Mouse (Mus musculus) embryonic facial prominence, embryonic 15.5 days (tissue): ENCODE results near the gene Omp. TPM values are rescaled to one million over a fixed set of nuclear protein-coding genes. Genes with fewer than 3 reads are reported as not detected.

Experiments used
- ATAC-seq: fragments of 200-750 bp; cut with Nextera tagmentation; 2 replicates; pipeline ENCODE4 v1.8.0; 2017; ENCODE audit warnings: low read depth, moderate TSS enrichment; ENCODE audit not compliant: insufficient number of reproducible peaks, low FRiP score, low TSS enrichment
- H3K27ac ChIP-seq: fragments of 300-500 bp; sonication (generic); replicated peaks from 2 replicates; pipeline ENCODE4 v1.5.1; 2015; ENCODE audit warnings: mild to moderate bottlenecking, inconsistent platforms
- H3K27me3 ChIP-seq: fragments of 300-500 bp; sonication (generic); 2 replicates; pipeline ENCODE4 v1.6.1; 2015; ENCODE audit warnings: inconsistent platforms
- H3K36me3 ChIP-seq: fragments of 300-500 bp; sonication (generic); 2 replicates; pipeline ENCODE4 v1.6.1; 2015; ENCODE audit warnings: mild to moderate bottlenecking, inconsistent platforms
- H3K4me1 ChIP-seq: fragments of 300-500 bp; sonication (generic); 2 replicates; pipeline ENCODE4 v1.6.1; 2015; ENCODE audit warnings: inconsistent platforms
- H3K4me2 ChIP-seq: fragments of 300-500 bp; sonication (generic); replicated peaks from 2 replicates; pipeline ENCODE4 v1.6.1; 2015; ENCODE audit warnings: mild to moderate bottlenecking, inconsistent platforms
- H3K4me3 ChIP-seq: fragments of 300-500 bp; sonication (generic); replicated peaks from 2 replicates; pipeline ENCODE4 v1.5.1; 2015; ENCODE audit warnings: mild to moderate bottlenecking, inconsistent platforms
- H3K9ac ChIP-seq: fragments of 300-500 bp; sonication (generic); 2 replicates; pipeline ENCODE4 v1.6.1; 2015; ENCODE audit warnings: inconsistent platforms
- H3K9me3 ChIP-seq: fragments of 300-500 bp; sonication (generic); replicated peaks from 2 replicates; pipeline ENCODE4 v1.6.1; 2016; ENCODE audit warnings: inconsistent platforms
- WGBS: fragments of 180-500 bp; shearing (Covaris S2); methylation state at CpG from one replicate; pipeline ENCODE4 v1.1.7; 2015; 5-methylcytosine and 5-hydroxymethylcytosine counted together
- polyA plus RNA-seq: library from polyadenylated mRNA; unstranded; fragments of >200 nt; fragmentation: Nextera tagmentation; extraction: Ambion mirVana; gene quantifications from 2 replicates; pipeline ENCODE4 v1.2.1, GENCODE M21; 2015

Omp gene
- polyA plus RNA-seq, 1 experiment from 2014 or later, result 10.7 TPM

GRCm38 (mm10) chr7:98097557-98097956 lies 47.7 kb downstream of the Omp start:
- peaks cover 2% of the 10 kb centered on the region; the same call in 1 of the 2 replicates for H3K4me1 ChIP-seq

GRCm38 (mm10) chr7:98095852-98096251 lies 49.5 kb downstream of the Omp start:
- Histone ChIP-seq H3K4me3 (no peak overlapping the region), H3K4me2 (no peak overlapping the region), H3K9ac (no peak overlapping the region), H3K4me1 (no peaks in the 10 kb centered on the region), H3K36me3 (peaks cover 18% of the 10 kb centered on the region), H3K27me3 (no peaks in the 10 kb centered on the region), H3K9me3 (no peaks in the 10 kb centered on the region), H3K27ac (no peak overlapping the region)
- no peak for ATAC-seq
- 90% methylated on average over 4 of the region's 4 CpGs for WGBS

More at GRCm38 (mm10) chr7:98097557-98097956, 47.7 kb downstream of the Omp start:
- 92% methylated on average over 8 of the region's 8 CpGs for WGBS
- H3K9ac ChIP-seq, result no peak overlapping the region
- no peak for ATAC-seq
- H3K4me2 ChIP-seq, result no peak overlapping the region
- peaks cover 18% of the 10 kb centered on the region for H3K36me3 ChIP-seq
- no peaks in the 10 kb centered on the region for H3K9me3 ChIP-seq
- H3K27me3 ChIP-seq, result no peaks in the 10 kb centered on the region
- H3K27ac ChIP-seq, result no peak overlapping the region
- H3K4me3 ChIP-seq, result no peak overlapping the region

Other genes starting within 250 kb of the Omp start
- not detected in 2 replicates for gene Gdpd4, start 225.5 kb downstream of the Omp start, polyA plus RNA-seq
- gene Myo7a, start 26.0 kb downstream of the Omp start, polyA plus RNA-seq, result 7.2 and 9.8 TPM in 2 replicates
- 9.2 and 11.2 TPM in 2 replicates for gene Capn5, start 32.8 kb upstream of the Omp start, polyA plus RNA-seq
- not detected in 2 replicates for gene B3gnt6, start 54.0 kb upstream of the Omp start, polyA plus RNA-seq
- 43.5 and 43.9 TPM in 2 replicates for gene Acer3, start 175.7 kb upstream of the Omp start, polyA plus RNA-seq
- 17.0 and 20.7 TPM in 2 replicates for gene Tsku, start 215.8 kb upstream of the Omp start, polyA plus RNA-seq